Mouse (Mus musculus): ENCODE results near the gene Ifitm10.

DNA sequence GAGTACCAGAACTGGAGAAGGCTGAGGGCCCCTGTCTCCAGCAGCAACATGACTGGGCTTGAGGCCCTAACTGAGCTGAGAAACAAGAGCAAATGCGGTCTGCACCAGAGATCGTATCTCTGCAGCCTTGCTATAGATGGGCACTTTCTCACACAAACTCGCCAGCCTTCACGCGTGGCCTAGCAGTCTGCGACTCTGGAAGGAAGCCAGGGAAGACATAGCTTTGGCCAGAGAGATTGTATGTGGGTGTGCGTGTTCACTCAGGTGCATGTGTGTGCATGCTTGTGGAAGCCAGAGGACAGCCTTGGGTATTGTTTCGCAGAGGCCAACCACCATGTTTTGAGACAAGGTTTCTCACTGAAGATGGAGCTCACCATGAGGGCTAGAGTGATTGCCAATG, 35.1 kb upstream of the Ifitm10 start:
- TF ChIP-seq CTCF (IDR thresholded peaks at IDR 0.05; ENCODE audit: extremely low read depth, insufficient read depth, insufficient read length, insufficient replicate concordance) (no peak), POLR2A (IDR thresholded peaks at IDR 0.05; ENCODE audit: low read depth, low read length) (no peak)

All from spleen, adult 2 months (tissue).